Mouse (Mus musculus): ENCODE data around the gene Gbx1. TPM values are rescaled to one million over a fixed set of nuclear protein-coding genes. Genes with fewer than 3 reads are reported as not detected.
A peak's percentile ranks its signal among the peaks of the same experiment; 100 is the strongest.

Gbx1 gene
- polyA plus RNA-seq, 1 experiment, result 0.01 TPM

- no peak for DNase-seq (ENCODE audit: low spot score)
Measured at GRCm38 (mm10) chr5:24525360-24526189, 1.4 kb downstream of the Gbx1 start.

GRCm38 (mm10) chr5:24524522-24524921 lies 2.5 kb downstream of the Gbx1 start:
- DNase-seq (ENCODE audit: low spot score), result no peak

GRCm38 (mm10) chr5:24523806-24524205 lies 3.2 kb downstream of the Gbx1 start:
- DNase-seq (ENCODE audit: low spot score), result no peak

GRCm38 (mm10) chr5:24521366-24521765 lies 5.6 kb downstream of the Gbx1 start:
- DNase-seq (ENCODE audit: low spot score), result no peak

GRCm38 (mm10) chr5:24512271-24512670 lies 14.7 kb downstream of the Gbx1 start:
- no peak for DNase-seq (ENCODE audit: low spot score)

GRCm38 (mm10) chr5:24510635-24511034 lies 16.4 kb downstream of the Gbx1 start:
- DNase-seq (ENCODE audit: low spot score), result no peak

GRCm38 (mm10) chr5:24508406-24508805 lies 18.6 kb downstream of the Gbx1 start:
- no peak for DNase-seq (ENCODE audit: low spot score)

GRCm38 (mm10) chr5:24505513-24505912 lies 21.5 kb downstream of the Gbx1 start:
- no peak for DNase-seq (ENCODE audit: low spot score)

GRCm38 (mm10) chr5:24502786-24503185 lies 24.2 kb downstream of the Gbx1 start:
- DNase-seq (ENCODE audit: low spot score), result no peak

GRCm38 (mm10) chr5:24500851-24501250 lies 26.2 kb downstream of the Gbx1 start:
- DNase-seq (ENCODE audit: low spot score), result no peak

- no peak for DNase-seq (ENCODE audit: low spot score)
Measured at GRCm38 (mm10) chr5:24499113-24499512, 27.9 kb downstream of the Gbx1 start.

GRCm38 (mm10) chr5:24497526-24497925 lies 29.5 kb downstream of the Gbx1 start:
- no peak for DNase-seq (ENCODE audit: low spot score)

- no peak for DNase-seq (ENCODE audit: low spot score)
Measured at GRCm38 (mm10) chr5:24496756-24497155, 30.2 kb downstream of the Gbx1 start.

- DNase-seq (ENCODE audit: low spot score), result no peak
Measured at GRCm38 (mm10) chr5:24495019-24495418, 32.0 kb downstream of the Gbx1 start.

- DNase-seq (ENCODE audit: low spot score), result no peak
Measured at GRCm38 (mm10) chr5:24492546-24493285, 34.3 kb downstream of the Gbx1 start.

GRCm38 (mm10) chr5:24490413-24490920 lies 36.5 kb downstream of the Gbx1 start:
- DNase-seq (ENCODE audit: low spot score), result no peak

- no peak for DNase-seq (ENCODE audit: low spot score)
Measured at GRCm38 (mm10) chr5:24486738-24487137, 40.3 kb downstream of the Gbx1 start.

GRCm38 (mm10) chr5:24486097-24486496 lies 40.9 kb downstream of the Gbx1 start:
- peak; percentile 77 for DNase-seq (ENCODE audit: low spot score)

- no peak for DNase-seq (ENCODE audit: low spot score)
Measured at GRCm38 (mm10) chr5:24484963-24485362, 42.0 kb downstream of the Gbx1 start.

GRCm38 (mm10) chr5:24483326-24483725 lies 43.7 kb downstream of the Gbx1 start:
- no peak for DNase-seq (ENCODE audit: low spot score)

GRCm38 (mm10) chr5:24482247-24483079 lies 44.5 kb downstream of the Gbx1 start:
- no peak for DNase-seq (ENCODE audit: low spot score)

- no peak for DNase-seq (ENCODE audit: low spot score)
Measured at GRCm38 (mm10) chr5:24481647-24482046, 45.4 kb downstream of the Gbx1 start.
